Mouse (Mus musculus): ENCODE measurements around the gene Casp6.
A peak's percentile ranks its signal among the peaks of the same experiment; 100 is the strongest.

Casp6 gene

DNA sequence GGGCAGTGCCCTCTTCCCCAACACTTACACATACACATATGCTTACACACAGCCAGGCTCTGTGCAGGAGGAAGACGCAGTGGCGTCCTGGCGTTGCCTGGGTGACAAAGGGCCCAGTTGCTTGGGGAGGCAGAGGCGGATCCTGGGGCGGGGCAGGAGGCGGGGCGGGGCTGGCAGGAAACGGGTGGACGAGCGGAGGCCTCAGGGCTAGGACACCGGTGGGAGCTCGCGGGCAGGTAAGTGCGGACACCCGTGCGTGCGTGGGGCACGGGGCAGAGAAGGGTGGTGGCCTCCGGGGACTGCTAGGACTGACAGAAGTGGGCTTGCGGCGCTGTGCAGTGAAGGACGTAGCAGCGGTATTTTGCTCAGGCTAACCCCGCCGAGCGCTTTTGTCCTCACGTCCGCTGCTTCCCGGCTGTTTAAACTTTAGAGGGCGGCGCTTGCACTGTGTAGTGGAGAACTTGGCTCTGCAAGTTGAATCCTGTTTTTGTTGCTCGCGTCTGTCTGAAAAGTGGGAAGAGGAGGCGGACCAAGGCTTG lies at the start of gene Casp6:
TSS of gene Casp6 (plus strand) at position 155 of the 539 bp plus-strand sequence.
- DNase-seq (ENCODE audit: low read depth in 1 of 2, low spot score in 2 of 2), result peak in 1 of 2 experiments; percentile 63

GRCm38 (mm10) chr3:129862592-129862991 lies 38.6 kb upstream of the Casp6 start:
- DNase-seq (ENCODE audit: low read depth in 1 of 2, low spot score in 2 of 2), result no peak

- DNase-seq (ENCODE audit: low read depth in 1 of 2, low spot score in 2 of 2), result peak in 1 of 2 experiments; percentile 16
These were observed 37.5 kb upstream of the Casp6 start for GRCm38 (mm10) chr3:129863698-129864097.

- DNase-seq (ENCODE audit: low read depth in 1 of 2, low spot score in 2 of 2), result no peak
These were observed 23.9 kb upstream of the Casp6 start for GRCm38 (mm10) chr3:129877327-129877726.

GRCm38 (mm10) chr3:129878405-129879021 lies 22.7 kb upstream of the Casp6 start, which contains the start of gene Pla2g12a:
Gene Pla2g12a, plus strand, starts transcription at chr3:129878606.
- peak in 1 of 2 experiments; percentile 68 for DNase-seq (ENCODE audit: low read depth in 1 of 2, low spot score in 2 of 2)

- no peak for DNase-seq (ENCODE audit: low read depth in 1 of 2, low spot score in 2 of 2)
These were observed 22.0 kb upstream of the Casp6 start for GRCm38 (mm10) chr3:129879131-129879757.

- no peak for DNase-seq (ENCODE audit: low read depth in 1 of 2, low spot score in 2 of 2)
These were observed 21.3 kb upstream of the Casp6 start for GRCm38 (mm10) chr3:129879913-129880312.

DNA sequence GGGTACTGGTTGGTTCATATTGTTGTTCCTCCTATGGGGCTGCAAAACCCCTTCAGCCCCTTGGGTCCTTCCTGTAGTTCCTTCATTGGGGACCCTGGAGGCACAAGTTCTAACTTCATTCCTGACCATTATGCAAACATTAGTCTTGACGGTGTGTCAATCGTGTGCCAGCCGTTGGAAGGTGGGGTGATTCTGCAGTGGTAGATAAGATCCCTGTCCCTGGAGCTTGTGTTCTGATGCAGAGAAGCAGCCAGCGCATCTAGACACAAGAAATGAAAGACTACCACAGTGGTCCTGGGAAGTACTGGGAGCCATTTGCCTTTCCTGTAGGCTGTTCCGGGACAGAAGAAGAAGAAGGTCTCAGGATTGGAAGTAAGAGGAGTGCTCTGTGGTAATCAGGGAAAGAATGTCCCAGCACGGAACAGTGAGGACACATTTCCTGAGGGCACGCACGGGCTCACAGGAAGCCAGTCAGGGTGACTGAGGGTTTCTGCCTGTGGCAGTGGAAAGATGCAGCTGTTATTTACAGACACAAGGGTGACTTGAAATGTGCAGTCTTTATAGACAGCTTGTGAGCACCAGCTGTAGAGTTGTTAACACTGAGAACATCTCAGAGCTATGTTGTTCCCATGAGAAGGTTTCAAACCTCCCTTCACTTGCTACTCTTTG lies 20.2 kb upstream of the Casp6 start:
- no peak for DNase-seq (ENCODE audit: low read depth in 1 of 2, low spot score in 2 of 2)

GRCm38 (mm10) chr3:129885577-129885976 lies 15.6 kb upstream of the Casp6 start:
- DNase-seq (ENCODE audit: low read depth in 1 of 2, low spot score in 2 of 2), result no peak

GRCm38 (mm10) chr3:129886430-129886829 lies 14.8 kb upstream of the Casp6 start:
- no peak for DNase-seq (ENCODE audit: low read depth in 1 of 2, low spot score in 2 of 2)

DNA sequence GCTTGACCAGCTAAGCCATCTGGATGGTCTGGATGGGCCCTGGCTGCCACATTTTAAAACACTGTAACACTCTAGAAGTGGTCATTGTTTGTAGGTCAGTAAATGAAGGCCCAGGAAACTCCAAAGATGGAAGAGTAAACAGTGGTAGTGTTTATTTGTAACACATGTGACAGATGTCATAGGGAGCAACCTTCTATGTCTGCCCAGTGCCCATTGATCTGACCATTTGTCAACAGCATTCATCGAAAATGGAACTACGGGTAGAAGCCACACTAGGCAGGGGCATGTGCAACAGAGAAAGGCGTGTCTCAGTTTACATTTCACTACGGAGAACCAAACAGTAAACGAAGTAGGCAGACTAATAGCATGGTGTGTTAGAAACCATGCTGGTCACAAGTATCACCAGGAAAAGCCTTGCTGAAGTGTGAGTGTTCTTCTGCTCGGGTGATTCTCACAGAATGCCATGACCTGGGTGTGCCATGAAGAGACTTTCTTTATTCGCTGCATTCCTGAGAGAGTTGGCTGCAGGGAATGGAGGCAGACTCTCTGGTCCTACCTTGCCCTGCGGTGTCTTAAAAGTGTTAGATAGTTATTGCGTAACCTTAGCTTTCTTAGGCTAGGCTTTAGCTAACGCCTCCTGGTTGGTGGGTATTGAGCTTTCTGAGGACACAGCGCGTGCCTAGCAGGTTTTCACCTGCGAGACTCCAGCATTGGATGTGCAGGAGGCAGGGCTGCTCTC lies 13.3 kb upstream of the Casp6 start:
- no peak for DNase-seq (ENCODE audit: low read depth in 1 of 2, low spot score in 2 of 2)

DNA sequence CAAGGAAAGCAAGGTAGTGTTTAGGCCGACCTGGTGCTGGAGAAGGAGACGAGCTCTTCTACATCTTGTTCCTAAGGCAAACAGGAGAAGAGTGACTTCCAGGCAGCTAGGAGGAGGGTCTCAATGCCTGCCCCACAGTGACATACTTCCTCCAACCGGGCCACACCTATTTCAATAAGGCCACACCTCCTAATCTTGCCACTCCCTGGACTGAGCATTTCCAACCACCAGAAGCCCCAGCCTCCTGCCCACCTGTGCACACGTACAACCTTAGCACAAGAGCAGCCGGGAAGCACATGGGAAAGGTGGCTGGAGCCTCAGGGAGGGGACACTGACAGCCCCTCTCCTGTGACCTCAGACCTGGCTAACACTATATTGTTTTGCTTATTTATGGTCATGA lies 9.2 kb upstream of the Casp6 start:
- DNase-seq (ENCODE audit: low read depth in 1 of 2, low spot score in 2 of 2), result no peak

DNA sequence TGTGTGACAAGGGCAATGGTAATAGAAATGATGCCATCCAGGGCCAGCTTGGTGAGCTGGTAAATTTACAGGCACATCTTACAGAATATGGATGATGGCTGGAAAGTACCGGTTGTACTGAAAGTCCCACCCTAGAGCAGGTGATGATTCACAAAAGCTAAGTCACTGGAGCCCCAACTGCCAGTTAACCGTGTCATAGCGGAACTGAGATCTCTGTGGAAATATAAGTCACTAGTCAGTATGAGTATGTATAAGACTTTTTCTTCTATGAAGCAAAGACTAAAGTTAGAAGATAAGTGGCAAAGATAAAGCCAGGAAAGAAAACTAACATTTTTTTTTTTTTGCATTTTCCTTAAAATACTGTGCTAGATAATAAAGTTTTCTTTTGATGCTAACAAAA lies 8.1 kb upstream of the Casp6 start:
- DNase-seq (ENCODE audit: low read depth in 1 of 2, low spot score in 2 of 2), result no peak

GRCm38 (mm10) chr3:129896591-129896990 lies 4.6 kb upstream of the Casp6 start:
- DNase-seq (ENCODE audit: low read depth in 1 of 2, low spot score in 2 of 2), result no peak

DNA sequence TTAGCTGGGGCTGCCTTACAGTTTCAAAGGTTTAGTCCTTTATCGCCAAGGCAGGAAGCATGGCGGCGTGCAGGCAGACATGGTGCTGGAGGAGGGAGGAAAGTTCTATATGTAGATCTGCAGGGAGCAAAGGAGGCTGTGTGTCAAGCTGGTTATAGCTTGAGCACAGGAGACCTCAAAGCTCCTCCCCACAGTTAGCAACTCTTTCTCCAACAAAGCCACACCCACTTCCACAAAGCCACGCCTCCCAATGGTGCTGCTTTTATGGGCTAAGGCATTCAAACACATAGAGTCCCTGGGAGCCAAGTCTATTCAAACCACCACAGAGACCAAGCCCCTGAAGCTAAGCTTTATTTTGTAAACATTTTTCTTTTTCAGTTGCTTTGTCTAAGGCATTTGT lies 2.3 kb upstream of the Casp6 start:
- DNase-seq (ENCODE audit: low read depth in 1 of 2, low spot score in 2 of 2), result no peak

DNA sequence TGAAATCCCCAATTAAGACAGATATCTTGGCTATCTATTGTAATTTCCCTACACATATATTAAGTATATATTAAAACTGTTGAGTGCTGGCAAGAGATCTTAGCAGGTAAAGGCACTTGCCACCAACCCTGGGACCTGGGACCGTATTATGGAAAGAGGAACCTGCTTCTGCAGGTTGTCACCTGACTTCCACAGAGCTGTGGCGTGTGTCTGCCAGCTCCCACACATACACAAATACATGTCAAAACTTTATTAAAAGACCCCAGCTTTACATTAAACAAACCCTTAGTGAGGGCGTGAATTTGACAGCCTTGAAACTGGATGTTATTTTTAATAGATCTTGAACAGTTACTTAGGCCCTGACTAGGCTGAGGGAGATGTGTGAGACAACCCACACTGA lies 2.1 kb downstream of the Casp6 start:
- DNase-seq (ENCODE audit: low read depth in 1 of 2, low spot score in 2 of 2), result no peak

DNA sequence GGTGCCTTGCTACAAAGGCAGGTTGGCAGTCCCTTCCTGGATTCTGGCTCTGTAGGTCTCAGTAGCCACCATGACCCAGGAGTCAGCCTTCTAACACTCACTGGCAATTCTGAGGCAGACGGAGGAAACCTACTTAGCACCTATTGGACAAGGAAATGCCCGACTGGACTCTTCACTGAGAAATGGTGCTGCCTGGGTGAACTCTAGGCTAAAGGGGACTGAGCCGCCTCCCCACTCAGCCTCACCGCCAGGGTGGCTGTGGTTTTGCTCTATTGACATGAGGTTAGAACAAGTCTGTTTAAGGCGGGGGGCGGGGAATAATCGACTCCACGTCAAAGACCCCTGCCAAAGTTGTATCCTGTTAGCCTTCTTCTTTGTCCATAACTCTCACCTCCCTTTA lies 2.6 kb downstream of the Casp6 start:
- no peak for DNase-seq (ENCODE audit: low read depth in 1 of 2, low spot score in 2 of 2)

GRCm38 (mm10) chr3:129904381-129905132 lies 3.3 kb downstream of the Casp6 start:
- peak; percentile 14 to 33 for DNase-seq (ENCODE audit: low read depth in 1 of 2, low spot score in 2 of 2)

GRCm38 (mm10) chr3:129912025-129912424 lies 10.8 kb downstream of the Casp6 start:
- no peak for DNase-seq (ENCODE audit: low read depth in 1 of 2, low spot score in 2 of 2)

DNA sequence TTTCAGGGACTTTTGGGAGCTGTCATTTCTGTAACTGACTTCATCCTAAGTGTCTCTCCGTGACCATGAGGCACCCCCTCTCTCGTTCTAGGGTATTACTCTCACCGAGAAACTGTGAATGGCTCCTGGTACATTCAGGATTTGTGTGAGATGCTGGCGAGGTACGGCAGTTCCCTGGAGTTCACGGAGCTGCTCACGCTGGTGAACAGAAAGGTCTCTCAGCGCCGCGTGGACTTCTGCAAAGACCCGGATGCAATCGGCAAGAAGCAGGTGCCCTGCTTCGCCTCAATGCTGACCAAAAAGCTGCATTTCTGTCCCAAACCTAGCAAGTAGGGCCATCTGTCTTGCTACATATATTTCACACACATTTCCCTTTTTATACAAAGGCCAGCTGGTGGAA lies 12.0 kb downstream of the Casp6 start:
- no peak for DNase-seq (ENCODE audit: low read depth in 1 of 2, low spot score in 2 of 2)

- no peak for DNase-seq (ENCODE audit: low read depth in 1 of 2, low spot score in 2 of 2)
These were observed 16.2 kb downstream of the Casp6 start for GRCm38 (mm10) chr3:129917424-129917823.
